Mouse (Mus musculus) liver, postnatal 0 days (tissue): ENCODE measurements around the gene Trp53tg5. TPM values are rescaled to one million over a fixed set of nuclear protein-coding genes. Genes with fewer than 3 reads are reported as not detected.
A peak's percentile ranks its signal among the peaks of the same experiment; 100 is the strongest.

ENCODE experiments used
- ATAC-seq: fragments of 200-750 bp; cut with Nextera tagmentation; 2 replicates; pipeline ENCODE4 v1.8.0; 2017; ENCODE audit warnings: mild to moderate bottlenecking, moderate library complexity
- DNase-seq: peaks from one replicate; pipeline ENCODE4 v3.0.0-alpha.2; 2016
- H3K27ac ChIP-seq: fragments of 300-500 bp; sonication (generic); 2 replicates; pipeline ENCODE4 v1.5.1; 2014; ENCODE audit warnings: antibody characterized with exemption, moderate library complexity, mild to moderate bottlenecking, low read depth
- H3K27me3 ChIP-seq: fragments of 300-500 bp; sonication (generic); 2 replicates; pipeline ENCODE4 v1.6.1; 2014; ENCODE audit warnings: low read length, control low read depth, mixed read lengths; ENCODE audit not compliant: insufficient read depth
- H3K36me3 ChIP-seq: fragments of 300-500 bp; sonication (generic); replicated peaks from 2 replicates; pipeline ENCODE4 v1.6.1; 2014; ENCODE audit warnings: mild to moderate bottlenecking, control low read depth, low read length, moderate library complexity, mixed read lengths; ENCODE audit not compliant: insufficient read depth
- H3K4me1 ChIP-seq: fragments of 300-500 bp; sonication (generic); 2 replicates; pipeline ENCODE4 v1.6.1; 2014; ENCODE audit warnings: antibody characterized with exemption, mild to moderate bottlenecking, control low read depth; ENCODE audit not compliant: insufficient read depth
- H3K4me2 ChIP-seq: fragments of 300-500 bp; sonication (generic); 2 replicates; pipeline ENCODE4 v1.6.1; 2014; ENCODE audit warnings: low read depth, mild to moderate bottlenecking, low read length, moderate library complexity, mixed read lengths
- H3K4me3 ChIP-seq: fragments of 300-500 bp; sonication (generic); 2 replicates; pipeline ENCODE4 v1.5.1; 2014; ENCODE audit warnings: low read depth, low read length
- H3K9ac ChIP-seq: fragments of 300-500 bp; sonication (generic); replicated peaks from 2 replicates; pipeline ENCODE4 v1.6.1; 2014; ENCODE audit warnings: mild to moderate bottlenecking, moderate library complexity
- H3K9me3 ChIP-seq: fragments of 300-500 bp; sonication (generic); 2 replicates; pipeline ENCODE4 v1.6.1; 2016; ENCODE audit warnings: mild to moderate bottlenecking, control low read depth, low read length, mixed read lengths
- CTCF ChIP-seq: sonication (generic); IDR thresholded peaks from 2 replicates; pipeline ENCODE4 v1.5.1; 2016; ENCODE audit warnings: antibody characterized with exemption, low read depth
- EP300 ChIP-seq: IDR thresholded peaks from 2 replicates; pipeline ENCODE4 v1.6.1; 2016; ENCODE audit warnings: antibody characterized with exemption, low read depth, mild to moderate bottlenecking
- WGBS: fragments of 180-500 bp; shearing (Covaris S2); extraction: QIAGEN DNeasy Blood & Tissue Kit; methylation state at CpG from one replicate; pipeline ENCODE4 v1.1.7; 2014; ENCODE audit not compliant: insufficient replicate concordance; 5-methylcytosine and 5-hydroxymethylcytosine counted together
- polyA plus RNA-seq: library from polyadenylated mRNA; unstranded; fragments of >200 nt; fragmentation: Nextera tagmentation; extraction: Ambion mirVana; gene quantifications from 2 replicates; pipeline ENCODE4 v1.2.1, GENCODE M21; 2015

The Trp53tg5 gene
- polyA plus RNA-seq, 1 experiment from 2014 or later, result not detected

DNA sequence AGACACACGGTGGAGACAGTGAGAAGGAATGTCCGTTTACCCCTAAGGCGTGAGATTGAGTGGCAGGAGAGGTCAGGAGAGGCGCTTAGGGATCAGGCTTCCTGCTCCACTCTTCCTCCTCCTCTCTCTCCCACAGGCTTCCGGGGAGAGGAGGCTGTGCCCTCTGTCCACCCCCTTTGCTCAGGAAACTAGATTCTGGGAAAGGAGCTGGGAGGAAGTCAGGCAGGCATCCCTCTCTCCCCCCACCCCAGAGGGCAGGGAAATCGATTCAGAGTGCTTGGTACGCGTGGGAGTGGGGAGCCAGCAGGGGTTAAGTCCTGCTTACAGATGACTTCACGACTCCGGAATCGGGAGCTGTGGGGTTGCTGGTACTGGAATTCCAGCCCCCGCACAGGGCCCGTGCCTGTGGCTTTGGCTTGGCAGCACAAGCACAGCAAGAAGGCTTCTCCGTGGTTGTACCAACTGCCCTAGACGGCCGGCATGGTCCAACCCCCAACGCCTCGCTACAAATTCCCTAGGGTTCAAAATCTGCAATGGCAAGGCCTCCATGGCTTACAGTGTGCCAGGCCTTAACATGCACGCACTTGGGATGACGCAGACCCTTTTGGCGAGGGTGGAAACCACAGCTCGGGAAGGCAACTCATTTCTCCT, 40.9 kb downstream of the Trp53tg5 start:
- Histone ChIP-seq H3K36me3 (peaks cover 27% of the 10 kb centered on the region), H3K4me3 (peak overlapping the region; percentile 23; the same call in 1 of the 2 replicates), H3K4me2 (peak overlapping the region; percentile 63), H3K27ac (peak overlapping the region; percentile 70), H3K9ac (peak overlapping the region; percentile 48), H3K4me1 (peaks cover 28% of the 10 kb centered on the region), H3K27me3 (no peaks in the 10 kb centered on the region), H3K9me3 (no peaks in the 10 kb centered on the region)
- peak; percentile 6; the same call in 1 of the 2 replicates for ATAC-seq
- no peak for TF ChIP-seq CTCF
- TF ChIP-seq EP300, result no peak
- no peak for DNase-seq
- WGBS, result 26% methylated on average over 22 of the region's 22 CpGs

GRCm38 (mm10) chr2:164431676-164432465, 41.7 kb downstream of the Trp53tg5 start:
- peaks cover 28% of the 10 kb centered on the region for H3K4me1 ChIP-seq
- WGBS, result 53% methylated on average over 9 of the region's 9 CpGs
- TF ChIP-seq CTCF (no peak), EP300 (no peak)
- H3K4me2 ChIP-seq, result peak overlapping the region; percentile 63
- peak overlapping the region; percentile 70 for H3K27ac ChIP-seq
- H3K4me3 ChIP-seq, result 0 out of 2 replicates have a peak overlapping the region, but pooled peaks have one; percentile 23
- no peak for DNase-seq
- H3K9me3 ChIP-seq, result no peaks in the 10 kb centered on the region
- peak overlapping the region; percentile 48 for H3K9ac ChIP-seq
- H3K36me3 ChIP-seq, result peaks cover 34% of the 10 kb centered on the region
- ATAC-seq, result peak; percentile 34
- H3K27me3 ChIP-seq, result no peaks in the 10 kb centered on the region

DNA sequence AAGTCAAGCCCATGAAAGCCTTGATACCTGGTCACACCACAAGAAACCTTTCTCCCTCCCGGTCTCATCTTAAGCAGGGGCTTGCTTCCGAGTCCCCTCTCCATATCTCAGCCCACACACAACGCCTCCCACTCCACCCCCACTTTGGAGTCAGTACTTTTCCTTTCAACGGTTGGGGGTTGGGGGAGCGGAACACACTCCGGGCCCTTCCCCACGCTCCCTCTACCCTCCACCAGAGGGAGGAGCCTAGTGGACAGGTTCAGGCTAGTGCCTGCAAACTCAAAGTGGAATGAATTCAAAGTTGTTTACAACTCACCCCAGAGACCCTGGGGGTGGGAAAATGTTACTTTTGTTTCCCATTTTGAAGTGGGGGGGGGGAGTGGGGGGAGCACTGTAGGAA, 42.8 kb downstream of the Trp53tg5 start:
- H3K4me3 ChIP-seq, result no peak overlapping the region
- H3K9ac ChIP-seq, result no peak overlapping the region
- H3K4me1 ChIP-seq, result peaks cover 20% of the 10 kb centered on the region
- ATAC-seq, result no peak
- H3K27ac ChIP-seq, result 0 out of 2 replicates have a peak overlapping the region, but pooled peaks have one; percentile 70
- H3K27me3 ChIP-seq, result no peaks in the 10 kb centered on the region
- DNase-seq, result no peak
- peak; percentile 28 for TF ChIP-seq CTCF
- TF ChIP-seq EP300, result no peak
- WGBS, result 12% methylated on average over 7 of the region's 7 CpGs
- peaks cover 46% of the 10 kb centered on the region for H3K36me3 ChIP-seq
- H3K9me3 ChIP-seq, result no peaks in the 10 kb centered on the region
- 0 out of 2 replicates have a peak overlapping the region, but pooled peaks have one; percentile 9 for H3K4me2 ChIP-seq

DNA sequence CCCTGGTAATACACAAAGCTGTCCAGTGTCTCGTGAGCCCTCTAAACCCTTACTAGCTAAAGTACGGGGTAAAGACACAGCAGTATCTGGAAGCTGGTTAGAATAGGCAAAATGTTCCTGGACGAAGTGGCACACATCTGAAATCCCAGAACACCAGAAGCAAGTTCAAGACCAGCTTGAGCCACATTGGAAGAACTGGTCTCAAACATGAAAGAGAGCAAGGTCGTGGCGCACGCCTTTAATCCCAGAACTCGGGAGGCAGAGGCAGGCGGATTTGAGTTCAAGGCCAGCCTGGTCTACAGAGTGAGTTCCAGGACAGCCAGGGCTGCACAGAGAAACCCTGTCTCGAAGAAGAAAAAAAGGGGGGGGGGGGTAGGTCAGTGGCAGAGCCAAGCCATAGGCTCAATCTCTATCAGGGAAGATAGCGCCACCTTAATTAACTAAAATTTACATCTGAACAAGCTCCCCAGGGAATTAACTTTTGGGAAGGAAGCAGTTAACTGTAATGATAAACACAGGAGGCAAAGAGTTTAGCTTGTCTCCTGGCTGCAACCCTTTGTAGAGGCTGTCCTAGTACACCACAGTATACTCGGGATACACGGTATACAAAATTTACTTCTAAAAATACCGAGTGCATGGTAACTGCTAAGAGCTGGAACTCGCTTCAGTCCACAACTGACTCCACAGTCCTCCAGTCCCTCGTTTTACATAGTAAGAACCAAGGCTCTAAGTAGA, 43.5 kb downstream of the Trp53tg5 start:
- TF ChIP-seq CTCF (no peak), EP300 (no peak)
- H3K27me3 ChIP-seq, result no peaks in the 10 kb centered on the region
- no peak overlapping the region for H3K27ac ChIP-seq
- peaks cover 18% of the 10 kb centered on the region for H3K4me1 ChIP-seq
- WGBS, result 51% methylated on average over 15 of the region's 15 CpGs
- H3K9ac ChIP-seq, result no peak overlapping the region
- H3K4me2 ChIP-seq, result 0 out of 2 replicates have a peak overlapping the region, but pooled peaks have one; percentile 9
- H3K36me3 ChIP-seq, result peaks cover 46% of the 10 kb centered on the region
- H3K4me3 ChIP-seq, result no peak overlapping the region
- H3K9me3 ChIP-seq, result no peaks in the 10 kb centered on the region
- ATAC-seq (no peak), DNase-seq (no peak)

DNA sequence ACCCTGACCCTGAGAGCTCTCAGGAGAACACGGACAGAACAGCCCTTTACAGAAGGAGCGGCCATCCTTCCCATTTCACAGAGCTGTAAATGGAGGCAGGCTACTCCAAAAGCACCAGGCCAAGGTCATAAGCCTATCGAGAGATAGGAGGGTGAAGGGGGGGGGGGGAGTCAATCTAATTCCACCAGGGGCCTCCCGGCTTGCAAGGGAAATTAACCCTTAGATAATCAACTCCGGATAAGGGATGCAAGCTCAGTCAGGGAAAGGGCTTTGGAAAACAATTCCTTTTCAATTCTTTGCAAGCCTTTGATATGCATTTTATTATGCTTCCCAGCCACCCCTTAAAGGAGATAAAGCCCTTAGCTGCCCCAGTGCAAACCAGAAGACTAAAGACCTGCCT, 45.1 kb downstream of the Trp53tg5 start:
- no peaks in the 10 kb centered on the region for H3K9me3 ChIP-seq
- ATAC-seq (no peak), DNase-seq (no peak)
- H3K4me1 ChIP-seq, result peaks cover 18% of the 10 kb centered on the region
- no peak overlapping the region for H3K27ac ChIP-seq
- no peaks in the 10 kb centered on the region for H3K27me3 ChIP-seq
- TF ChIP-seq EP300 (no peak), CTCF (no peak)
- H3K4me3 ChIP-seq, result no peak overlapping the region
- peaks cover 50% of the 10 kb centered on the region for H3K36me3 ChIP-seq
- no peak overlapping the region for H3K4me2 ChIP-seq
- 39% methylated on average over 5 of the region's 5 CpGs for WGBS
- H3K9ac ChIP-seq, result no peak overlapping the region

DNA sequence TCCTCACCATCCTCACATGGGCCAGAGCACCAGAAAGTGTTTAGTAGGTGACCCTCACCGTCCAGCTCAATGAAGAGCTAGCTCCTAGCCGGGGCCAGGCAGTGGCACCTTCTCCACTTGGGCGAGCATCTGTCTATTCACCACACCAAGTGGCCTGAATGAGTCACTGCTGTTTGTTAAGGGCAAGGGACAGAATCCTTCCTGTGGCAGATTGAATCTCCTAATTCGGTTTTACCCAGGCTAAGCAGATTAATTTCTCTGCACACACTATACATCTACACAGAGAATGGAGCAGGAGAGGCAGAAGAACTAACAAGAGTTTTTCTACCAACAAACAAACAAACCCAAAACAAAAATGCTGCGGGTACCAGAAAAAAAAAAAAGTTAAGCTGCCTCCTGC, 46.6 kb downstream of the Trp53tg5 start:
- WGBS, result 73% methylated on average over 5 of the region's 5 CpGs
- H3K4me2 ChIP-seq, result no peak overlapping the region
- H3K9me3 ChIP-seq, result no peaks in the 10 kb centered on the region
- no peaks in the 10 kb centered on the region for H3K27me3 ChIP-seq
- DNase-seq (no peak), ATAC-seq (no peak)
- H3K4me1 ChIP-seq, result peaks cover 14% of the 10 kb centered on the region
- H3K9ac ChIP-seq, result no peak overlapping the region
- H3K4me3 ChIP-seq, result no peak overlapping the region
- TF ChIP-seq CTCF, result no peak
- TF ChIP-seq EP300, result no peak
- H3K27ac ChIP-seq, result no peak overlapping the region
- H3K36me3 ChIP-seq, result peaks cover 50% of the 10 kb centered on the region
